In the genomic region with DNA sequence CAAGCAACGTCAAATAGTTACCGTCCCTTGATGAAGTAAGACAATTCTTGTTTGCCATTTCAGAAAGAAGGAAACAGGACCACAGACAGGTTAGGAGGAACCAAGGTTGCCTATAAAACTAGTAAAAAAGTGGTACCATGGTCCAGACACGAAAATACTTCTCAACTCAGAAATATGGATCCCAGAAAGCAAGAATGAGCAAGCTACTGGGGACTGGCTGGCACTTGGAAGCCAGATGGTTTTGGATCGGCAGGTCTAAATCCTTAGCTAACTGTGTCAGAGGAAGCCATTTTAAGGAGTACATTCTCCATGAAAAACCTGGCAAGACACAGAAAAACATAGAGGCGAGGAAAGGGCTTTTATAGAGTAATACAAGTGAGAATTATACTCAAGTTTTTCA, we compare ENCODE assay signal across 12 mouse cellular contexts. TPM values are rescaled to one million over a fixed set of nuclear protein-coding genes. Genes with fewer than 3 reads are reported as not detected.
DNase-seq lines count a peak whose midpoint lies in the region; ATAC-seq lines count a peak whose summit lies in the region.
"Had no signal": no experiment of that assay in that cellular context is flagged by ENCODE, and none has a peak within 500 bp of the region (broad histone marks: within the 10 kb centered on the region; RNA-seq: fewer than 3 reads in every experiment).

No protein-coding gene starts in this region.

- H3K27ac ChIP-seq in heart, embryonic 12.5 days (ENCODE audit: poor library complexity, severe bottlenecking), result peak overlapping the region; percentile 63
- H3K27ac ChIP-seq in liver, embryonic 13.5 days, result peak overlapping the region; percentile 88
- H3K27ac ChIP-seq in midbrain, embryonic 10.5 days (replicated peaks), result no peak overlapping the region
- H3K27ac ChIP-seq: embryonic facial prominence, embryonic 13.5 days; forebrain, embryonic 13.5 days; hindbrain, embryonic 13.5 days; midbrain, embryonic 12.5 days had no signal

- H3K9me3 ChIP-seq in heart, embryonic 12.5 days (replicated peaks), result no peaks in the 10 kb centered on the region
- no peaks in the 10 kb centered on the region for H3K9me3 ChIP-seq in liver, embryonic 13.5 days (replicated peaks)
- no peaks in the 10 kb centered on the region for H3K9me3 ChIP-seq in midbrain, embryonic 10.5 days (replicated peaks)
- H3K9me3 ChIP-seq: embryonic facial prominence, embryonic 13.5 days; forebrain, embryonic 13.5 days; midbrain, embryonic 12.5 days had no signal

- no peak overlapping the region for H3K4me3 ChIP-seq in heart, embryonic 12.5 days
- peak overlapping the region; percentile 19 for H3K4me3 ChIP-seq in liver, embryonic 13.5 days (replicated peaks)
- no peak overlapping the region for H3K4me3 ChIP-seq in midbrain, embryonic 10.5 days
- H3K4me3 ChIP-seq: embryonic facial prominence, embryonic 13.5 days; forebrain, embryonic 13.5 days; hindbrain, embryonic 13.5 days; midbrain, embryonic 12.5 days had no signal

- H3K36me3 ChIP-seq in heart, embryonic 12.5 days, result no peaks in the 10 kb centered on the region
- no peaks in the 10 kb centered on the region for H3K36me3 ChIP-seq in liver, embryonic 13.5 days
- no peaks in the 10 kb centered on the region for H3K36me3 ChIP-seq in midbrain, embryonic 10.5 days
- H3K36me3 ChIP-seq: embryonic facial prominence, embryonic 13.5 days; hindbrain, embryonic 13.5 days; midbrain, embryonic 12.5 days had no signal

- peaks cover 10% of the 10 kb centered on the region for H3K4me1 ChIP-seq in heart, embryonic 12.5 days (replicated peaks)
- peaks cover 11% of the 10 kb centered on the region for H3K4me1 ChIP-seq in liver, embryonic 13.5 days (replicated peaks)
- H3K4me1 ChIP-seq in midbrain, embryonic 10.5 days, result peaks cover 5% of the 10 kb centered on the region

- no peaks in the 10 kb centered on the region for H3K27me3 ChIP-seq in heart, embryonic 12.5 days (replicated peaks)
- H3K27me3 ChIP-seq in liver, embryonic 13.5 days, result 0 out of 2 replicates have a peak, but pooled peaks cover 7% of the 10 kb centered on the region
- H3K27me3 ChIP-seq in midbrain, embryonic 10.5 days (ENCODE audit: low read depth, poor library complexity, severe bottlenecking), result no peaks in the 10 kb centered on the region
- H3K27me3 ChIP-seq: forebrain, embryonic 13.5 days; hindbrain, embryonic 13.5 days; midbrain, embryonic 12.5 days had no signal

- peak; percentile 17 for DNase-seq in cerebellum, adult 9-11 months
- no peak for DNase-seq in cerebellum, postnatal 36 days
- no peak for DNase-seq in heart, postnatal 36 days
- peak; percentile 39 for DNase-seq in brain, adult 2 months (ENCODE audit: low read depth, low spot score)
- DNase-seq in liver, embryonic 13.5 days, result peak; percentile 3
- DNase-seq in layer of hippocampus, adult 8-10 months (ENCODE audit: low spot score in 2 of 2), result no peak
- no peak for DNase-seq in midbrain, embryonic 10.5 days (ENCODE audit: low spot score)

- H3K9ac ChIP-seq in heart, embryonic 12.5 days, result no peak overlapping the region
- H3K9ac ChIP-seq in liver, embryonic 13.5 days, result peak overlapping the region; percentile 53
- H3K9ac ChIP-seq: embryonic facial prominence, embryonic 13.5 days; forebrain, embryonic 13.5 days; hindbrain, embryonic 13.5 days; midbrain, embryonic 12.5 days had no signal

- WGBS in heart, embryonic 12.5 days, result 31% methylated on average over 5 of the region's 5 CpGs
- WGBS in liver, embryonic 13.5 days (ENCODE audit: insufficient replicate concordance), result 28% methylated on average over 5 of the region's 5 CpGs
- 85% methylated on average over 5 of the region's 5 CpGs for WGBS in midbrain, embryonic 10.5 days

- no peak for ATAC-seq in heart, embryonic 12.5 days (ENCODE audit: insufficient number of reproducible peaks, low FRiP score)
- peak; percentile 28 for ATAC-seq in liver, embryonic 13.5 days (ENCODE audit: low read depth)

- H3K4me2 ChIP-seq in heart, embryonic 12.5 days, result peak overlapping the region; percentile 35; the same call in 1 of the 2 replicates
- H3K4me2 ChIP-seq in liver, embryonic 13.5 days, result peak overlapping the region; percentile 62
- H3K4me2 ChIP-seq: hindbrain, embryonic 13.5 days; midbrain, embryonic 12.5 days had no signal

- intact Hi-C loops in heart, postnatal 36 days (cut with DNase I), result no loop called here

RNA-seq across cellular contexts. Expression of gene Mboat1, which starts 51.9 kb away (rescaled TPM):
- 2.6 and 3.2 TPM in 2 replicates for polyA plus RNA-seq in heart, embryonic 12.5 days (2016; fragmentation: Nextera tagmentation; extraction: Ambion mirVana)
- total RNA-seq in heart, postnatal 36 days (2021), result 1 to 10 TPM; 1.2 TPM
- 1.7 and 2.3 TPM in 2 replicates for polyA plus RNA-seq in liver, embryonic 13.5 days (2015; fragmentation: Nextera tagmentation; extraction: Ambion mirVana)
- 1 to 10 TPM; 1.5 to 2.9 (median 2.6) TPM for total RNA-seq in layer of hippocampus, adult 8-10 months (2022)
- 4.3 and 5.0 TPM in 2 replicates for polyA plus RNA-seq in midbrain, embryonic 10.5 days (2016; fragmentation: Nextera tagmentation; extraction: Ambion mirVana)

Comparison
In these comparisons a context has a peak if more than half of its experiments do, and no peak if none do; other contexts are left out.
1. DNase-seq: peak in cerebellum, adult 9-11 months (single experiment), brain, adult 2 months (single experiment) and liver, embryonic 13.5 days (single experiment); none in cerebellum, postnatal 36 days (0 of 2), heart, postnatal 36 days (0 of 2), layer of hippocampus, adult 8-10 months (0 of 2) and midbrain, embryonic 10.5 days (single experiment).